Mouse (Mus musculus) cerebellum, postnatal 14 days (tissue): ENCODE results near the gene Hdgfl1.

Experiments used
- DNase-seq, 2 experiments: peaks; one replicate each; pipeline ENCODE4 v3.0.0; 2021; ENCODE audit warnings: mixed read lengths in 2 of 2

Gene Hdgfl1

DNA sequence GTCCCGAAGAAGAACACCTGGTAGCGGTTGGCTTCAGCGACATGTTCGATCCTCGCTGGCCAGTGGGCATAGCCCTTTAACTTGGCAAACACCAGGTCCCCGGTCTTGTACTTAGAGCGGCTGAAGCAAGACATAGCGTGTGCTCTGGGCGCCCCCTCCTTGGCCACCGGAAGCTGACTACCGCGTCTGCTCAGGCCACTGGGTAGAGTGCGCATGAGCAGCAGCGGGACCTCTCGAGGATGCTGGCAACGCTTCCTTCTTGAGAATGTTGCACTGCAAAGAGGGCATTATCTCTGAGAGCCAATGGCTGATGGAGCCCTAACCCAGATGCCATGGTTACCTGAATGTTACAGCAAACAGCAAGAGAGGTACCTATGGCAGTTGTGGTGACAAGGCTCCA is at the start of gene Hdgfl1:
Gene Hdgfl1 (minus strand): TSS at position 211 of the 400 bp plus-strand sequence.
- DNase-seq = no peak

- DNase-seq = no peak
These were observed 25.5 kb upstream of the Hdgfl1 start for GRCm38 (mm10) chr13:26795460-26795859.

GRCm38 (mm10) chr13:26769424-26769823 is 541 bp downstream of the Hdgfl1 start:
- no peak for DNase-seq

DNA sequence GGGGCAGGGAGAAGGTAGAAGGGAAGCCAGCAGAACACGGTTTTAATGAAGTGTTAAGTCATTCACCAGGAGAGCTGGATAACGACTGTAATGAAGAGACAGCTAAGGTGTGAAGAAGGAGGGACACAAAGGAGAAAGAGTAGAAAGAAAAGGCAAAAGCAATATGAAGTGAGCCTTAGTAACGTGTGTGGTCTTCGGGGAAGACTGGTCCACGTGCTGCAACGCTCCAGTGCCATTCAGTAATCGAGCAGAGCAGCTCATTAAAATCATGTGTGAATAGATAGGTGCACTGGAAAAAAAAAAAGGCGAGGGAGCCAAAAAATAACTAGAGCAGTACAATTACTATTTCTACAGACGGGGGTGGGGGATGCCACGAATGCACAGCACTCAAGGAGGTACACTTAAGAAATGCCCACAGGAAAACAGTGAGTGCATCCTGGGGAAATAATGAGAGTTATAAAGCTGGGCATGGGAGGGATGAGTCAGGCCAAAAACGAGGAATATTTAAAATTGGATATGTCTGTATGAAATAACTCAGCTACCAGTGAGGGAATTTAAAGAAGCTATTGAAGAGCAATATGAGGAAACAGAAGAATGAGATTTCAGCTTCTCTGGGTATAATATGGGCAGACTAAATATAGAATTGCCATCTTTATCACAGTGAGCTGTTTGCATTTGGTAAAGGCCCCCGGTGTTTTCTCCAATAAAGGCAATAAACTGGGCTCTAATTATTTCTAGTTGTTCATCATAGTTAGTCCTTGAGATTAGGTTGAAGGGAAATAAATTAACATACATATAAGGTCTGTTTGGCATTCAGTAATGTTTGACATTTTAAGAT is 7.8 kb downstream of the Hdgfl1 start:
- DNase-seq = no peak

DNA sequence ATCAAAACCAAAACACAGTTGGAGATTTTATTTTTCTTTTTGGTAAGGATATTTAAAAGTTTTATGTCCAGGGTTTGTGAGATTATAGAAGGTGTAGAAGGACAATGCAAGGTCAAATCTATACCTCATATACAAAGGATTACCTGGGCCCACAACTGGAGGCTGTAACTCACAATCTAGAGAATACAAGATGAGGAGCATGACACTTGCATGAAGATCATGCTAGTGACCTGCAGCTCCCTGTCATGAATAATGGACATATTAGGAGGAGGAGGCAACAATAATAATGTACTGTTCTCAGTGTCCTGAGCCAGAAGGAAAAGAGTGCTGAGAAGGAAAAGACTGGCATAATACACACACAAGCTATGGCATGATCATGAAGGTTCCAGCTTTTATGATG is 17.1 kb downstream of the Hdgfl1 start:
- no peak for DNase-seq

DNA sequence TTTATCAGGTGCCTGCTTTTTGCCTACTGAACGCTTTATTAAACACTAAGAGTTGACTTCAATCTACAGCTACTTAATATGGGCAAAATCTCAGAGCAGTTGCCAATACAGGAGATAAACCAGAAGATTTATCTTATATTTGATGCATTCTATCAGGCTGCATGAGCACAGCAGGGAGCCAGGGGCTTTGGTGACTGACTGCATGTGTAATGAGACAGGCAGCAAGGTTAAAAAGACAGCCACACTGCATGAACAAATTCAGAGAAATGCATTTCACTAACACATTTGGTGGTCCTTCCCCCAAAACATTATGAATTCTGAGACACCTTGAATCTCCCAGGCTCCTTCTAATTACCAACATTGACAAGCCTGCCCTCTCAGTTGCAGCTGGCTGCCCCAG is 17.6 kb downstream of the Hdgfl1 start:
- peak in 1 of 2 experiments; percentile 14 for DNase-seq

DNA sequence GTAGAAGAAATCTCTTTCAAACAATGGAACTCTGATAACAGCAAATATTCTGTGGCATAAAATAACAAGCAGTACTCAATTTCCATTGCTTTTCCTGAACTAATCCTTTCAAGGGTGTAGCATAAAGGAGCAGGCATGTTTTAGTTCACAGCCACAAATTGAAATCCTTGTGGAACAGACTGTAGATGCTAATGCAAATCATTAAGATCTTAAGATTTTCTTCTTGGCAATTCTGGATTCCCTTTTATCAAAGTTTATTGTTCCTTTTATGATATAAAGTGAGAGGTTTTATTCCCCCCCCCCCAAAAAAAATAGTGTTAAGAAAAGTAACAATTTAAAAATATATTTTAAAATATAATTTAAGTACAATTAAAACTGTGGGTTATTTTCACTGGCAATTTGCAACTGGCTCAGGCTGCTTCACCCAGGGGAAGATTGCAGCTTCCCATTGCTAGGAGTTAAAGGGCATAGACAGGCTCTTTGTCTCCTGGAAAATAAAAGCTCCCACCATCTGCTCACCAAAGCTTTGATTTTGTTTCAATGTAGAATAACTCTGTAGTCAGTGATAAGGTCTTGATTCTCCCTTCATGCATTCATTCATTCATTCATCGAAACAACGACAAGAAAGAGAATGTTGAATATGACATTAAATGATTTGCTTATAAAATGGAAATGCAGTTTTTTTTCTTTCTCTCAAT is 24.1 kb downstream of the Hdgfl1 start:
- DNase-seq = no peak

DNA sequence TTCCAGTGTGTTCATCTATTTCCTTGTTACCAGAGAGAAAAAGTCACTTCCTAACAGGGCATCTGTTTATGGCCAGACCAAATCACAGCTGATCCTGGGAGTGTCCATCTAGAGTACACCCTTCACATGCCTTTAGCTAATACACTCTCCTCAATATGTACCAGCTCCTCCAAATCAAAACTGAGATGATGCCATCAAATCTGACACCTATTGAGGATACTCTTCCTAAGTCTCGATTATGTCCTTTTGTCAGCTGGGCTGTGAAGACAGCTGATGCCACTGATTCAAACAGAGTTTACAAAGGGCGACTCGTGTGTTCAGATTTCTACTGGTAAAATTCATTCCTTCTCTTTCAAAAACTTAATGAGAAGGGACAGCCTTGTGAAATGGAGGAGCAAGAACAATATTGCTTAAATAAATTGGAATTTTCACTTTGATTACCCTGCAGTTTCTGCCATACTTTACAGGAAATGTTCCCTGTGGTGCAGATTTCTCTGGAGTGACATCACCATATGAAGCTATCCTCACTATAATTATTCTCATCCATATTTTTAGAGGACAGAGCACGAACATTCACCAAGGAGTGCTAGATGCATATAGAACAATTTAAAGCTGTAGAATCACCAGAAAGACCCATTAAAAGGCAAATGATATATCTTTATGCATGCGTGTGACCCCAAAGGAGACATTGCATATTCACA is 24.8 kb downstream of the Hdgfl1 start:
- DNase-seq = no peak

- DNase-seq = no peak
These were observed 25.9 kb downstream of the Hdgfl1 start for GRCm38 (mm10) chr13:26744068-26744467.

- DNase-seq = no peak
These were observed 35.0 kb downstream of the Hdgfl1 start for GRCm38 (mm10) chr13:26734981-26735380.

DNA sequence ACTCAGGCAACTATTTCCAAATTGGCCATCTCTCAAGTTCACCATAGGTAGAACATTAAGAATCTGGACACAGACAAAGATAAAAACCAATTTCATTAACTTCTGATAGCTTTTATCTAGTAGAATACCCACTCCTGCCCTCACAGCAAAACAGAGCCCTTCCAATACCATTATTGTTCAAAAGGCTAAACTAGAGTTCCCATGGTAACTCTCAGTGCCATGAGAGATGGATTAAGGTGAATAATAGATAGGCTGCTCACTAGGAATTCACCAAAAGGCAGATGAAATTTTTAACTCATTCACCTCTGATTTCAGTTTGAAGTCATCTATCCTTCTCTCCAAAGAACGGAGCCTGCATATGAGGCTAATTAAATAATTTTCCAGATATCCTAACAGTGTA is 45.7 kb downstream of the Hdgfl1 start:
- no peak for DNase-seq

- DNase-seq = no peak
These were observed 48.6 kb downstream of the Hdgfl1 start for GRCm38 (mm10) chr13:26721333-26721732.

GRCm38 (mm10) chr13:26720917-26721316 is 49.0 kb downstream of the Hdgfl1 start:
- no peak for DNase-seq

DNA sequence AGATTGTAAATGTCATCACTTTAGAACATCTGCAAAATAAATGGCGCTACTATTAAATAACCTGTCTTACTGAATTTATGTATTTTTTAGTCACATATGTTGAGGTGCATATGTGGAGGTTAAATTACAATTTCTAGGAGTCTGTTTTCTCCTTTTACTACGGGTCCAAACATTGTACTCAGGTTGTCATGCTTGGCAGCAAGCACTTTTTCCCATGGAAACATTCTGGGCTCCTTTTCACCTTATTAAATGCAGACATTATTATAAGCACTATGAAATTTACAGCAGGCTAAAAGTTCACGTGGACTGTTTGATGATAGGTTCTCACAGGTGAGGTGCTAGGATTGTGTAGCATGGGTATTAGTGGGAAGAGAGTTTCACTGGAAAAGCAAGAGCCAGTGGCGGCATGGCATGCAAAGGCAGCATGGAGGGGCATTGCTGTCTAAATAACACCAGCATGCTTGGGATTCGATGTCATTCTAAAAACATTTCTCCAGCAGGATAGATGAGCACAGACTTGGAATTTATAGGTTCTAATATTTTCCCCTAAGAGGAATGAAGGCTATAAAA is 50.7 kb downstream of the Hdgfl1 start:
- DNase-seq = no peak
